Mouse (Mus musculus) stomach, postnatal 0 days (tissue): ENCODE data around the gene Aspscr1. TPM values are rescaled to one million over a fixed set of nuclear protein-coding genes. Genes with fewer than 3 reads are reported as not detected.
A peak's percentile ranks its signal among the peaks of the same experiment; 100 is the strongest.

Experiments used
- ATAC-seq: fragments of 200-750 bp; cut with Nextera tagmentation; 2 replicates; pipeline ENCODE4 v1.8.0; 2017; ENCODE audit not compliant: low FRiP score, low TSS enrichment
- DNase-seq: peaks from one replicate; pipeline ENCODE4 v3.0.0-alpha.2; 2016; ENCODE audit warnings: low spot score
- H3K27ac ChIP-seq: fragments of 300-500 bp; sonication (generic); replicated peaks from 2 replicates; pipeline ENCODE4 v1.5.1; 2014; ENCODE audit warnings: mild to moderate bottlenecking, control low read depth
- H3K27me3 ChIP-seq: fragments of 300-500 bp; sonication (generic); 2 replicates; pipeline ENCODE4 v1.6.1; 2014; ENCODE audit warnings: low read length; ENCODE audit not compliant: control insufficient read depth, insufficient read depth
- H3K36me3 ChIP-seq: fragments of 300-500 bp; sonication (generic); 2 replicates; pipeline ENCODE4 v1.6.1; 2014; ENCODE audit warnings: low read length, mixed read lengths; ENCODE audit not compliant: control insufficient read depth, insufficient read depth
- H3K4me1 ChIP-seq: fragments of 300-500 bp; sonication (generic); replicated peaks from 2 replicates; pipeline ENCODE4 v1.6.1; 2014; ENCODE audit warnings: antibody characterized with exemption; ENCODE audit not compliant: control insufficient read depth, insufficient read depth
- H3K4me2 ChIP-seq: fragments of 300-500 bp; sonication (generic); replicated peaks from 2 replicates; pipeline ENCODE4 v1.6.1; 2014; ENCODE audit warnings: low read depth, mild to moderate bottlenecking, control low read depth, moderate library complexity
- H3K4me3 ChIP-seq: fragments of 300-500 bp; sonication (generic); 2 replicates; pipeline ENCODE4 v1.5.1; 2014; ENCODE audit warnings: low read depth, low read length, control low read depth
- H3K9ac ChIP-seq: fragments of 300-500 bp; sonication (generic); 2 replicates; pipeline ENCODE4 v1.6.1; 2014; ENCODE audit warnings: mild to moderate bottlenecking, low read length, control low read depth, mixed read lengths
- H3K9me3 ChIP-seq: fragments of 300-500 bp; sonication (generic); 2 replicates; pipeline ENCODE4 v1.6.1; 2016; ENCODE audit warnings: low read length; ENCODE audit not compliant: control insufficient read depth
- CTCF ChIP-seq: IDR thresholded peaks from 2 replicates; pipeline ENCODE4 v1.5.1; 2016; ENCODE audit warnings: antibody characterized with exemption, low read depth, mild to moderate bottlenecking, moderate library complexity
- EP300 ChIP-seq: optimal IDR thresholded peaks from 2 replicates; pipeline ENCODE3; 2016; ENCODE audit warnings: antibody characterized with exemption
- WGBS: fragments of 180-500 bp; shearing (Covaris S2); extraction: QIAGEN DNeasy Blood & Tissue Kit; methylation state at CpG from one replicate; pipeline ENCODE4 v1.1.7; 2014; 5-methylcytosine and 5-hydroxymethylcytosine counted together
- polyA plus RNA-seq: library from polyadenylated mRNA; unstranded; fragments of >200 nt; fragmentation: Nextera tagmentation; extraction: Ambion mirVana; gene quantifications from 2 replicates; pipeline ENCODE4 v1.2.1, GENCODE M21; 2015

The Aspscr1 gene
- polyA plus RNA-seq, 1 experiment from 2014 or later, result 74.1 TPM

DNA sequence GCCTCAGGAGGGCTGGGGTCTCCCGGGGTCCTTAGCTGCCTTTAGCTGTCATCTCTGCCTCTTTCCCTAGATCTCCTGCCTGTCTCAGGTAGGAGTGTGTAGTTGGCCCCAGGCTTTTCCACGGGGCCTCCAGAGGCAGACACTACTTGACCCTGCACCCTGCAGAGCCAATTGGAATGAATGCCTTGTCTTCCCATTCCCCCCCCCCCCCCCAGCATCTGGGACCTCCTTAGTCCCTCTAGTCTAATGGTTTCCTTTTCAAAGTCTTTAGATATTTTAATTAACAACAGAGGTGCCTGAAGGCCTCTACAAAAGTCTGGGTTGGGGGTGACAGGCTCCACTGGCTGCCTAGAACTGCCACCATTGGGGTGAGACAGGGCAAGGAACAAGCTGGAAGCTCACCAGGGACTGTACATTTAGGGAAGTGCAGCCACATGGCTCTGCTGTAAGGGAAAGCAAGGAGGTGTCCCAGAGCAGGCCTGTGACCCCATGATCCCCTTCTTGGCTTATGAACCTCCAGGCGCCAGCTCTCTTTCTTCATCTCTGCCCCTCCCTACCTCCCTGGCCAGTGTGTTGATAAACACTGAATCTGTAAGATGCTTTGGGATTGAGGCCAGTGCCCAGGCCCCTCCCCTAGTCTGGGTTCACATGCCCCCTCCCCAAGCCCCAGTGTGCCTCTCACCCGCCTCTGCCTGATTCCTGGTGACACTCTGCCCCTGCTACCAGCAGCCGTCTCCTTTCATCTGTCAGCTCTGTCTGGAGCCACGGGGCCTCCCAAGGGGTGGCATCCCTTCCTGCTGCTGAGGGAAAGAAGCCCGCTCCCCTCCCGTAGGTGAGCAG, 31.9 kb downstream of the Aspscr1 start:
- 49% methylated on average over 8 of the region's 8 CpGs for WGBS
- Histone ChIP-seq H3K4me1 (0 out of 2 replicates have a peak, but pooled peaks cover 3% of the 10 kb centered on the region), H3K36me3 (peaks cover 14% of the 10 kb centered on the region), H3K27me3 (no peaks in the 10 kb centered on the region), H3K27ac (no peak overlapping the region), H3K9ac (peak overlapping the region; percentile 31; the same call in 1 of the 2 replicates), H3K4me2 (no peak overlapping the region), H3K4me3 (no peak overlapping the region), H3K9me3 (no peaks in the 10 kb centered on the region)
- no peak for ATAC-seq
- DNase-seq, result no peak
- TF ChIP-seq EP300, result no peak
- no peak for TF ChIP-seq CTCF

DNA sequence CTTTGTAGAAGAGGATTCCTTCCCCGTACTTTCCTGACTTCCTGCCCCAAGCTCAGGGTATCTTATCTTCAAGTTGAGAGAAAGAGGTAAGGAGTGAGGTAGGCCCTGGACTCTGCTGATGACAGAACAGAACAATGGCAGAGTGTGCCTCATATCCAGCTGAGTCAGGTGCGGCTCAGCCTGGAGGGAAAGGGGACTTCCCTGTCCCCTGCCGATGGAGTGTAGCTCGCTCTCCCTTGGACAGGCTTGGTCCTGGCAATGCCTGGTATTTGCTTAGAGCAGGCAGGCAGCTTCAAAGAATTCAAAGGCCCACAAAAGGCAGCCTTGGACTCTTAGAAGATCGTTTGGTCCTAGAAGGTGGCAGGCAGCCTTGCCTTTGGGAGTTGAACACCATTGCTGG, 33.3 kb downstream of the Aspscr1 start:
- H3K36me3 ChIP-seq, result peaks cover 10% of the 10 kb centered on the region
- H3K4me3 ChIP-seq, result no peak overlapping the region
- H3K9me3 ChIP-seq, result no peaks in the 10 kb centered on the region
- H3K9ac ChIP-seq, result no peak overlapping the region
- H3K4me1 ChIP-seq, result 0 out of 2 replicates have a peak, but pooled peaks cover 3% of the 10 kb centered on the region
- no peak for TF ChIP-seq EP300
- TF ChIP-seq CTCF, result no peak
- H3K27ac ChIP-seq, result no peak overlapping the region
- peak; percentile 56; the same call in 1 of the 2 replicates for ATAC-seq
- no peak overlapping the region for H3K4me2 ChIP-seq
- H3K27me3 ChIP-seq, result no peaks in the 10 kb centered on the region
- 54% methylated on average over 5 of the region's 5 CpGs for WGBS
- peak; percentile 58 for DNase-seq

DNA sequence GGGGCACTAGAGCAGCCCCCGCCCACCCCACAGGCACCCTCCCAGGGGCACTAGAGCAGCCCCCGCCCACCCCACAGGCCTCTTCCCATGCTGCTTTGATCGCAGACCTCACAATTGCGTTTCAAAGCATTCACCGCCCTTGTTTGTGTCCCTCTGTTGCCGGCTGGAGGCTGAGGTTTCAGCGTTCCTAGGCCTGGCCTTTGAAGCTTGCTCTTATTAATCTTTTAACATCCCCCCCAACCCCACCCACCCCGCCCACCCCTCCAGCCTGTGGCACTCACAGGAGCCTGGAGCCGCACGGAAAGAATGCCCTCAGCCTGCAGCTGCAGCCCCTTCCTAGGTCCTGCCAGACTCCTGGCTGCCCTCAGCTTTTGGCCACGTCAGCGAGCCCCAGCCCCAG, 34.5 kb downstream of the Aspscr1 start:
- Histone ChIP-seq H3K27ac (no peak overlapping the region), H3K36me3 (peaks cover 5% of the 10 kb centered on the region), H3K27me3 (no peaks in the 10 kb centered on the region), H3K9ac (no peak overlapping the region), H3K4me3 (no peak overlapping the region), H3K4me1 (0 out of 2 replicates have a peak, but pooled peaks cover 3% of the 10 kb centered on the region), H3K9me3 (no peaks in the 10 kb centered on the region), H3K4me2 (no peak overlapping the region)
- TF ChIP-seq EP300 (no peak), CTCF (no peak)
- no peak for ATAC-seq
- 30% methylated on average over 12 of the region's 12 CpGs for WGBS
- DNase-seq, result no peak

DNA sequence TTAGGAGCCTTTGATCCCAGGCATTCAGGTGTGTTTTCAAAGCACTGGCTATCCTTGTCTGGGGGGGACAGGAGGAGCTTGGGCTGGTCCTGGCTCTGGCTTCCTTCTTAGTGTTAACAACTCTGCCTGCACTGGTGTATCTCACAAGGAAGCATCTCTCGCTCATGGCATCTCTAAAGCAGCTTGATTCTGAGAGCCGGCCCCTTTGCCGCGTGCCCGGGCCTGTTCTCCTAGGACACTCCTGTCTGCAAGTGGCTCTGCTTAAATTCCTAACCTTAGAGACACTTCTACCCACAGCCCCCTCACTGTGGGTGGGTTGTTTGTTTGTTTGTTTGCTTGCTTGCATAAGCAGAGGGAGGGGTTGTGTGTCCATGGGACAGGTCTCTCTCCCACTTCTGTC, 35.2 kb downstream of the Aspscr1 start:
- TF ChIP-seq EP300 (no peak), CTCF (no peak)
- Histone ChIP-seq H3K27me3 (no peaks in the 10 kb centered on the region), H3K4me1 (0 out of 2 replicates have a peak, but pooled peaks cover 3% of the 10 kb centered on the region), H3K9me3 (no peaks in the 10 kb centered on the region), H3K9ac (no peak overlapping the region), H3K36me3 (peaks cover 3% of the 10 kb centered on the region), H3K27ac (no peak overlapping the region), H3K4me3 (no peak overlapping the region), H3K4me2 (no peak overlapping the region)
- 49% methylated on average over 5 of the region's 5 CpGs for WGBS
- DNase-seq (no peak), ATAC-seq (no peak)

DNA sequence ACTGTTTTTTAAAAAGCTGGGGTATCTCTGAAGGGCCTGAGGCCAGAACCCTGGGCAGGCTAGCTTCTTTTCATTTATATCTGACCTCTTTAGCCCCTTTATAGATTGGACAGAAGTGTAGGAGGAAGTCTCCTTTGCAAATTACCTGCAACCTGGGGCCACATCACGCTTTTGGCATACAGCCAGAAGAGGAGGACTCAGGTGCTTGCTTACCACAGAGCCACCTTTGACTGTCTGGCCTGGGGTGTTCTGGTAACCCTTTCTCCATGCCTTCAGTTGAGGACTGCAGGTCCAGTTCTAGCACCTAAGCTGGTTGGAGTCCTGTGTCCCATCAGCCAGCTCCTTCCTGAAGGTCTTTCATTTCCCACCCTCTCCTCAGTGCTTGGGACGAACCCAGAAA, 36.8 kb downstream of the Aspscr1 start:
- Histone ChIP-seq H3K27me3 (no peaks in the 10 kb centered on the region), H3K4me3 (no peak overlapping the region), H3K4me1 (no peaks in the 10 kb centered on the region), H3K27ac (peak overlapping the region; percentile 56), H3K9me3 (no peaks in the 10 kb centered on the region), H3K4me2 (no peak overlapping the region), H3K36me3 (peaks cover 3% of the 10 kb centered on the region), H3K9ac (no peak overlapping the region)
- WGBS, result 64% methylated on average over 2 of the region's 2 CpGs
- DNase-seq (peak; percentile 80), ATAC-seq (no peak)
- no peak for TF ChIP-seq EP300
- TF ChIP-seq CTCF, result no peak

DNA sequence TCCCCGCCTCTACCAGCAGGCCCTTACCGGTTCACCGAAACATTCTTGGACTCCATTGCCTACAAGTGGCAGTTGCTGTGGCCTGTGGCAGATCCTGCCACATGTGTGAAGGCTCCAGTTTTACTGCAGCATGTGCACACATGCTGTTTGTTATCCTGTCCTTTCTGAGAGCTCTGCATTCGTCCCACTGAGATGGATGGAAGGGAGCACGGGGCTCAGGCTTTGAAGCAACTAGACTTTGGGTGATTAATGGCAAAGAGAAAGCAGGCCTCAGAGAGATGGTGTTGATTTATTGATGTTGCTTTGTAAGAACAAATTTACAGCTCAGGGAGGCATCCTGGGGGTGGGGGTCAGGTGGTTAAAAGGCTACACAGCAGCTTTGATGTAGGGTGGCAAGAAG, 37.9 kb downstream of the Aspscr1 start:
- WGBS, result 41% methylated on average over 5 of the region's 5 CpGs
- no peak for ATAC-seq
- Histone ChIP-seq H3K9me3 (no peaks in the 10 kb centered on the region), H3K4me2 (no peak overlapping the region), H3K9ac (no peak overlapping the region), H3K27ac (no peak overlapping the region), H3K36me3 (peaks cover 3% of the 10 kb centered on the region), H3K4me1 (no peaks in the 10 kb centered on the region), H3K27me3 (no peaks in the 10 kb centered on the region), H3K4me3 (no peak overlapping the region)
- DNase-seq, result no peak
- no peak for TF ChIP-seq EP300
- no peak for TF ChIP-seq CTCF
